Mouse (Mus musculus): ENCODE results near the gene Zcchc8.
A peak's percentile ranks its signal among the peaks of the same experiment; 100 is the strongest.

Gene Zcchc8

GRCm38 (mm10) chr5:123683377-123684220 lies 37.3 kb downstream of the Zcchc8 start:
- DNase-seq (ENCODE audit: extremely low spot score, low spot score) = peak; percentile 81

DNA sequence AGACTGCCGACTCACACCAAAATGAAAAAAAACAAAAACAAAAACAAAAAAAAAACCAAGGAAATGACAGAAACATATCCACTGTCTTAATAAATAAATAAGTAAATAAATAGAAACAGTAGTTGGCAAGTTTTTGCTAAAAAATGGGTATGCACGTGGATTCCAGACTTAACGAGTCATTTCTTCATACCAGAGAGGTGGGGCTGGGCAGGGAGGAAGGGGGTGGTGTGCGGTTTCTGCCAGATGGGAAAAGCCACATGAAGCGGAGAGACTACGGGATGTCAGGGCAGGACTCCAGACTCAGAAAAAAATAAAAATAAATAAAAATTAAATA lies 37.9 kb downstream of the Zcchc8 start:
- DNase-seq (ENCODE audit: extremely low spot score, low spot score) = no peak

GRCm38 (mm10) chr5:123682372-123682771 lies 38.5 kb downstream of the Zcchc8 start:
- DNase-seq (ENCODE audit: extremely low spot score, low spot score) = no peak

DNA sequence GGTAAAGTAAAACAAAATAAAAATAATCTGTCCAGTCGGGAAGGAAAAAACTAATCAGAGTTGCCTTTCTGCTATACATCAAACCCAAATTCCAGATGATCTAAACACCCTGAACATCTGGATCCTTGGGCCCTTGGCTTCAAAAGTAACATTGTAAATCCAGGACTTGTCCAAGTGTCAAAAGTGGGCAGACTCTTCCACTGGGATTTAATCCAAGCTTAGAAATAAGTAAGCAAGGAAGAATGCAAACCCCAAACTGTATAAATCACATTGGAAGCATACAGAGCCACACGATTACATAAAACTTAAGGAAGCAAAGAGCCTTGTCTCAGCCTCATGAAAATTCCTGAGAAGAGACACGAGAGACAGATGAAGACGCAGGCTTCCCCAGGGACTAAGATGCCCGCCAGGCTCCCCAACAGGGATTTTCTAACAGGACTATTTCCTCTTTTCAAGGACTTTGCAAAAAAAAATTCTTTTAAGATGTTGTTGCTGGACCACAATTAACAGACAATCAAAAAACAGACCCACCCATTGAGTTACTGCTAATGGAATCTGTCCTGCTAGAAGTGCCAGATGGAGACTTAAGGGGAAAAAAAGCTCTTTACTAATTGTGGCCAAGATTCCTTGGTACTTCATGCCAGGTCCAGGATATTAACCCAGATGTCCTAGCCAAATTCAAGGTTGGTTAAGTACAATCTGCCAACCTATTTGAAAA lies 41.2 kb downstream of the Zcchc8 start:
- no peak for DNase-seq (ENCODE audit: extremely low spot score, low spot score)

DNA sequence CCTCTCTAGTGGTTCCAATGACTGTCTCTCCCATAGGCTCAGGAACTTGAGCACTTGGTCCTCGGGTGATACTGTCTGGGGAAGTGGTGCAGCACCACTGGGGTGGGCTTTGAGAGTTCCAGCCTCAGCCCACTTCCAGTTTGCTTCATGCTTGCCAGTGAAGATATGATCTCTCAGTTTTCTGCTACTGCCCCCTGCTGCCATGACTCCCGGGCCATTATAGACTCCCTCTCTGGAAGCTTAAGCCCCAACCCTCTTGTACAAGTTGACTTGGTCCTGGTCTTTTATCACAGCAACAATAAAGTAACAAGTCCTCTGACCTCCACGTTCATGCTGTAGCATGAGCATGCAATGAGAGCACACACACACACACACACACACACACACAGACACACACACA lies 41.8 kb downstream of the Zcchc8 start:
- DNase-seq (ENCODE audit: extremely low spot score, low spot score) = no peak

DNA sequence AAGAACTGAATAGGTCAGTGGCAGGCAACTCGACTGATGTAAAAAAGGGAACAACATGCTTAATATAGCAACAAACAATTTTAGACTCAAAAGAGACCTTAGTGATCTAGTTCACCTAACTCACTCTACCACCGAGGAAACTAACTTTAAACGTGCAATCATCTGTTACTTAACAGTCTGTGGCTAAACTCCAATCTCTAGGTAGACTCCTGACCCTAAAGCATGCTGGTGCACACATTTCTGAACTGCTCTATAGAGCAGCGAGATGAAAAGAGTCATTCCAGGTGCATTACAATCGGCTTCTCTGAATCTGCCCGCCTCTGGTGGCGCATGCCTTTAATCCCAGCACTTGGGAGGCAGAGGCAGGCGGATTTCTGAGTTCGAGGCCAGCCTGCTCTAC lies 45.2 kb downstream of the Zcchc8 start:
- DNase-seq (ENCODE audit: extremely low spot score, low spot score) = no peak

- no peak for DNase-seq (ENCODE audit: extremely low spot score, low spot score)
These were observed 45.7 kb downstream of the Zcchc8 start for GRCm38 (mm10) chr5:123675221-123675620.

DNA sequence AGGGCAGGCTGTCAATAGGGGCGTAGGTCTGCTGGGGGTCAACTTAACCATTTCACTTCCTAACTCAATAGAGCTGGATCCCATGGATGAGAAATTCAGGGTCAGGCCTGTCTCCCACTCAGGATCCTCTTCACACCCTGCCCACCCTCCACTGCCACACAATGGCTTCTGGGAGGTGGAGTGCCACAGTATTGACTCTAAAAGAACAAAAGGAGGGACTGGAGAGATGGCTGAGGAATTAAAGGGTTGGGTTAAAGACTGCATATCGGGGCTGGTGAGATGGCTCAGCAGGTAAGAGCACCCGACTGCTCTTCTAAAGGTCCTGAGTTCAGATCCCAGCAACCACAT lies 49.5 kb downstream of the Zcchc8 start:
- DNase-seq (ENCODE audit: extremely low spot score, low spot score) = no peak

DNA sequence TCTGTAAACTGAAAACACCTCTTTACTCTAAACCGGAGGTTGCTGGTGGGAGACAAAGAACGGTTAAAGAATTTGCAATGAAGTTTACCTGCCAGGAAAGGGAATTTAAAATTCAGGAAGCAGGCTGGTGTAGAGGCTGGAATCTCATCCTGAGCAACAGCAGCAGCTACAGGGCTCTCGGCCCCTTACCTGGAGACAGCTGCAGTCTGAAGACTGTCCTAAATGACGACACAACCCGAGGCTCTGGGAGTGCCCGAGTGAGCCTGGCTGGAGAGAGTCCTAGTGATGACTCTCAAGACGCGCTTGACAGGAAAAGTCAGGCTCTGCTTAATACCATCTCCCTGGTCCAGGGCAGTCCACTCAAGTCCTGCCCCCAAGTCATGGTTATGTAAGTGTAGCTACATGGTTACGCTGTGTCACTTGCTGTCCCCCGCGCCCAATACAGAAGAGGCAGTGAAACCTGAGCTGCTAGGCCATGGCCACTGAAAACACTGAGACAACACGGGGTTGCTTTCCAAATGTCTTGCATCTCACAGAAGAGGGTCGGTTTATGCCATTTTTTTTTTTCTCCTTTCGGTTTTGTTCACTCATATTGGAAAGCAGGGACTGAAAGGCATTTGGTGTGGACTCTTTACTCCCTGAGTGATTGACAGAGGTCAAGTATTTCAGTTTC lies 50.0 kb downstream of the Zcchc8 start:
- DNase-seq (ENCODE audit: extremely low spot score, low spot score) = no peak

GRCm38 (mm10) chr5:123669991-123670799 lies 50.7 kb downstream of the Zcchc8 start:
- no peak for DNase-seq (ENCODE audit: extremely low spot score, low spot score)

GRCm38 (mm10) chr5:123667915-123668314 lies 53.0 kb downstream of the Zcchc8 start:
- no peak for DNase-seq (ENCODE audit: extremely low spot score, low spot score)

DNA sequence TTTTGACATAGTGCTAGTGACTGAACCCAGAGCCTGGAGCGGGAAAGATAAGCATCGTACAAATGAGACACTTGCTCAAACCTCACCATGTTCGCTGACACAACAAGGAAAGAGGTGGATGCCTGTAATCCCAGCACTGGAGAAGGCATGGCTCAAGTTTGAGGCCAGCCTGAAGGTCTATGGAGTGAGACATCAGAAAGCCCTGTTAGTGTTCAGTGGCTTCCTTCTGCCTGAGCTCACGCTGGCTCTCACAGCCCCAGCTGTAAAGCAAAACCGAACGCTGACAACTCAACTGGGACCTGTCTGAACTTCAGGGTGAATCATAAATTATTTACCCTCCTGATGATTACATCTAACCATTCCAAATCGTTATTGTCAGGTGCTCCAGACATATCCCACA lies 54.9 kb downstream of the Zcchc8 start:
- DNase-seq (ENCODE audit: extremely low spot score, low spot score) = no peak

GRCm38 (mm10) chr5:123664329-123664728 lies 56.6 kb downstream of the Zcchc8 start:
- no peak for DNase-seq (ENCODE audit: extremely low spot score, low spot score)

GRCm38 (mm10) chr5:123662059-123662458 lies 58.8 kb downstream of the Zcchc8 start:
- no peak for DNase-seq (ENCODE audit: extremely low spot score, low spot score)

GRCm38 (mm10) chr5:123661602-123662001 lies 59.3 kb downstream of the Zcchc8 start:
- no peak for DNase-seq (ENCODE audit: extremely low spot score, low spot score)

DNA sequence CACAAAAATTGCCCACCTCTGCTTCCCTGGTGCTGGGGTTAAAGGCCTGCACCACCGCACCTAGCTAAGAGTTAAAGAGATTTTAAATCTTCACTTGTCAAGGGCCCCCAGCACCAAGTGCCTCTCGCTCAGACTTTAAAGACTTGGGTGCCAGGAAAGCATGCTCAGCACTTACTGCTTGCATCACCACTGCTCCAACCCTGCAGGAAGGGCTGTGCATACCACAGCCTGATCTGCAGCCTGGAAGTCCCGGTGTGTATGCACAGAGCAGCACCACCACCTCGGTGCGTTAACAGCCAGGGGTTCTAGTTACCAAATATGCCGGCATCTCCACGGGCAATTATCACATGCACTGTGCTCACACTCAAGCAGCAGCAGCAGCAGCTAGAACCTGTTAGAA lies 63.2 kb downstream of the Zcchc8 start:
- DNase-seq (ENCODE audit: extremely low spot score, low spot score) = no peak

- no peak for DNase-seq (ENCODE audit: extremely low spot score, low spot score)
These were observed 66.0 kb downstream of the Zcchc8 start for GRCm38 (mm10) chr5:123654937-123655336.

DNA sequence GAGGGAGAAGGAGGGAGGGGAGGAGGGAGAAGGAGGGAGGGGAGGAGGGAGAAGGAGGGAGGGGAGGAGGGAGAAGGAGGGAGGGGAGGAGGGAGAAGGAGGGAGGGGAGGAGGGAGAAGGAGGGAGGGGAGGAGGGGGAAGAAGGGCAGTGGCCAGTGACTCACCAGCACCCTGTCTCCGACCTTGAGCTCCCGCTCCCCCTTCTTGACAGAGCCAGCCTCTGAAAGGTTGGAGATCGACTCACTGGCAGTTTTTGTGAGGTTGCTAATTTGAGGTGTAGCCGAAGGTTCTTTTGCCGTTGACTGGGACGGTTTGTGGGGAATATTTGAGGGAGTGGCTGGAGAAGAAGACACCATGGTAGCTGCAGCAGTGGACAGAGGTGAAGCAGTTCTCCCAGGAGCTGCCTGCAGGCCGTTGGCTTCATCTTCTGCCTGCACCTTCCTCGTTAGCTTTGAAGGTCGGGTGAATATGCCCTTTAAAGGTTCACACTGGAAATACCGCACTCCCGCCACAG lies 67.6 kb downstream of the Zcchc8 start:
- DNase-seq (ENCODE audit: extremely low spot score, low spot score) = no peak

GRCm38 (mm10) chr5:123650825-123651224 lies 70.1 kb downstream of the Zcchc8 start:
- DNase-seq (ENCODE audit: extremely low spot score, low spot score) = no peak

All from neural tube, embryonic 10.5 days (tissue).